Mouse (Mus musculus) thymus, postnatal 36 days (tissue): ENCODE data around the gene F7.
A peak's percentile ranks its signal among the peaks of the same experiment; 100 is the strongest.

ENCODE experiments used
- DNase-seq, 2 experiments: peaks; one replicate each; pipeline ENCODE4 v3.0.0; 2022; ENCODE audit warnings: mixed read lengths in 2 of 2

The F7 gene

DNA sequence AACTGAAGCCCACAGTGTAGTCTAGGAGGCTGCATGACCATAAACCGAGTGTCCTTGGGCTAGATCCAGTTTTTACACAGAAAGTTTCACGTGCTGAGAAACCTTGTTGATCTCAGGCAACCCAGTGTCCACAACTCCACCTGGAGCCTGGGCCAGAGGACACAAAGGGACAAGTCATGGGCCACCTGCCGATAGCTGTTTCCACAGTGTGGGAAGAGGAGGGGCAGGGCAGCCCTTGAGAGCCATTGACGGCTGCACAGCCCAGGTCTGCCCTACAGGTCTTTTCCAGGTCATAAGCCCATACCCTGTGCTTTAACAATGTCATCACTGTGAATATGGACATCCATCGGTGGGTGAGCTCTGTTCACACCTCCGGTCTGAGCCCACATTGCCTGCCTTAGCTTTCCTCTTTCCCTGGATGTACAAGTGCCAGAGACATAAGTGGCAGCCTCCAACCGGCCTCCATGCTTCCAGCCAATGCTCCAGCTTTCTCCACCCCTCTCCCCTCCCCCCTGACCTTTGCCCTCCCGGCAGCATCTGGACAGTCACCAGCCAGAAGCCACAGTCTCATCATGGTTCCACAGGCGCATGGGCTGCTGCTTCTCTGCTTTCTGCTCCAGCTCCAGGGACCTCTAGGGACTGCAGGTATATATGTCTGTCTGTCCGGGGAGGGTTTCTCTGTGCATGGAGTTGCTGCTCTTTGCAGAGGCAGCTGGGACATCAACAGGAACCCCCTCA, at the start of gene F7:
Gene F7, plus strand, starts transcription at position 548 of the 738 bp plus-strand sequence.
- DNase-seq = no peak

DNA sequence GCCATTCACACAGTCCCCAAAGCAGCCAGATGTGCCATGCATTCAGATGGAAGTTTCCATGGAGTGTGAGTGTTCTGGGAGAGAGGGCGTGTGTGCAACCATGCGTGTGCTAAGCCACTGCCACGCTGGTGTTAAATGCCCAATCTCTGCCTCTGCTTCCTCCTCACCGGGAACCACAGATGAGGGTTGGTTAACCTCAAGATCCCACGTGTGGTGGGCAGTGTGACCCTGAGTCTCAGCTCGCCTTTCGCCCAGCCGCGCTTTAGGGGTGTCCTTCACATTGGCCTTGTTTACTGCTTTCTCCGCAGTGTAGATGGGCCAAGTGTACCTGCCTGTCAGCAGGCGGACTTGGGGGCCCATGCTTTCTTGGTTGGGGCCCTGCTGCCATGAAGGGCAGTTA, 49.5 kb upstream of the F7 start:
- DNase-seq = no peak

DNA sequence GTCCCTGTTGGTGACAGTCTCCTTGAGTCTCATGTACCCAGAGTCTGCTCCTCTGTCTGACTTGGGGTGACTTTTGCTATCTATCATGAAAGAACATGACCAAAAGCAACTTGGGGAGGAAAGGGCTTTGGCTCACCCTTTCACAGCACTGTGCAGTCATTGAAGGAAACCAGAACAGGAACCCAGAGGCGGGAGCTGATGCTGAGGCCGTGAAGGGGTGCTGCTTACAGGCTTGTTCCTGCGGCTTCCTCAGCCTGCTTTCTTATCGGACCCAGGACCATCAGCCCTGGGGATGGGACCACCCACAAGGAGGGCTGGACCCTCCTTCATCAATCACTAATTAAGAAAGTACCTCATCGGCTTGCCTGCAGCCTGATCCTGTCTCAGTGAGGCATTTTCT, 49.1 kb upstream of the F7 start:
- DNase-seq = no peak

- no peak for DNase-seq
These were observed 48.5 kb upstream of the F7 start for GRCm38 (mm10) chr8:12977325-12977724.

DNA sequence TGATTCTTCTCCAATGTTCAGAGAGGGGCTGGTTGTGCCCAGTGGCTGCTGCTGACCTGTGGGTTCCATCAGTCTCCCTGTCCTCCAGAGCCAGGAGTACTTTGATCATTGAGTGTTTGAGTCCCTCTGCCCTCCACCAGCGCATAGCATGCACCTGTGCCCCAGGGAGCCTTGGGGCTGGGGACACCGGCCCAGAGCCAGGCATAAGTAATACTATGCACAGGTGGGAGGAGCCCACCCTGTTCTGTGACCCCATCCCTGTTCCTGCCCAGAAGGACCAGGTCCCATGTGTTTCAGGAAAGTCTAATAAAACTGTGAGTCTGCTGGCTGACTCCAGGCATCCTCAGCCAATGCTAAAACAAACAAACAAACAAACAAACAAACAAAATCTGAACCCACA, 47.5 kb upstream of the F7 start:
- DNase-seq = no peak

DNA sequence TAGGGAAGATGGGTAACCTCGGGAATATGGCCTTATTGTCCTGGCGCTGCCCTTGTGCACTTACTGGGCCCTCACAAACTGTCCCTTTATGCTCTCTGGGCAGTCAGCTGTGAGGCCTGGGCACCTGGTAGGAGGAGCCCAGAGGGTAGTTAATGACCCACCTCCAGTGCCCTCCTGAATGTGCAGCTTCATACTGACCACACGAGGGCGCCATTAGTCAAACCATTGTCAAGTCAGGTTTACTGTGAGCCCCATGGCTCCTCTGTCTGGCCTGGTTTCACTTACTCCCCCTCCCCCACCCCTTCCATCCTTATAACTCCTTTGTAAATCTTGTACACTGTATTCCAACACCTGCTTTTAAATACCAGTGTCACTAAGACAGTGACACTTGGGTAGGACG, 47.1 kb upstream of the F7 start:
- DNase-seq = peak; percentile 42 to 44

GRCm38 (mm10) chr8:12983681-12984467, 42.0 kb upstream of the F7 start:
- no peak for DNase-seq

GRCm38 (mm10) chr8:12984601-12985243, 41.1 kb upstream of the F7 start:
- no peak for DNase-seq

GRCm38 (mm10) chr8:12985259-12985658, 40.6 kb upstream of the F7 start:
- DNase-seq = no peak

- no peak for DNase-seq
These were observed 38.3 kb upstream of the F7 start for GRCm38 (mm10) chr8:12987571-12987970.

GRCm38 (mm10) chr8:12988722-12989430, 37.0 kb upstream of the F7 start:
- DNase-seq = no peak

- no peak for DNase-seq
These were observed 34.4 kb upstream of the F7 start for GRCm38 (mm10) chr8:12991411-12991810.

DNA sequence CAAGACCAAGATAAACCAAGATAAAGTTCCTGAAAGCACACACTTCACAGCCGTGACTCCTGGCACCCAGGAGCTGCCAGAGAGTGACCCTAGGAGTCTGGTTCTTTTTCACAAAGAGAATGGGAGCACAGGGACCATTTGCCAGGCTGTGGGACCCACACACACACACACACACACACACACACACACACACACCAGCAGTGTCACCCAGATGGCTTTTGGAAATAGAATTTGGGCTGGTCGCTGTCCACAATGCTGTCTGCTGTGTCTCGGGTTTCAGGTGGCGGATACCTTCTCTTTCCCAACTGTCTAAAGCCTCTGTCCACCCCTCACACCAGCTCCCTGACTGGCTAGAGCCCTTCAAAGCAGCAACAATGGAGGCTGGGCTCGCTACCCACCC, 31.4 kb upstream of the F7 start:
- DNase-seq = no peak

- DNase-seq = no peak
These were observed 30.4 kb upstream of the F7 start for GRCm38 (mm10) chr8:12995481-12995880.

GRCm38 (mm10) chr8:12996831-12997275, 29.0 kb upstream of the F7 start:
- no peak for DNase-seq

GRCm38 (mm10) chr8:12998331-12998730, 27.5 kb upstream of the F7 start:
- no peak for DNase-seq

GRCm38 (mm10) chr8:12999793-13000192, 26.0 kb upstream of the F7 start:
- DNase-seq = no peak

- no peak for DNase-seq
These were observed 18.4 kb upstream of the F7 start for GRCm38 (mm10) chr8:13007458-13007857.

GRCm38 (mm10) chr8:13010313-13010712, 15.5 kb upstream of the F7 start:
- DNase-seq = no peak

- no peak for DNase-seq
These were observed 6.3 kb upstream of the F7 start for GRCm38 (mm10) chr8:13019560-13019959.

DNA sequence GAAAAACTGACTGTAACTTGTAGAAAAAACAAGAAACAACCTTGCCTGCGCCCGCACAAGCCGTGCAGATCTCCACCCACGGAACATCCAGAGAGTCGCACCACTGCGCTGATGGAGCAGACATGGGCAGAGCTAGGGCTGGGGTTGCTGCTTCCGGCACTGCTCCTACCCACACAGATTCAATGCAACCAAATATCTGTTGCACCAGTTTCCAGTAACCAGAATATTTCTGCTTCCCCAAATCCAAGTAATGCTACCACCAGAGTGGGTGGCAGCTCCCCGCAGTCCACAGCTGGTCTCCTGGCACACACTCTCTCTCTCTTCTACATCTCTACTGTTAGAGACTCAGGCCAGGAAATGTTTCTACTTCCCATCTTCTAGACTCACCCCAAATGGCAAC, 4.0 kb upstream of the F7 start:
- DNase-seq = no peak

DNA sequence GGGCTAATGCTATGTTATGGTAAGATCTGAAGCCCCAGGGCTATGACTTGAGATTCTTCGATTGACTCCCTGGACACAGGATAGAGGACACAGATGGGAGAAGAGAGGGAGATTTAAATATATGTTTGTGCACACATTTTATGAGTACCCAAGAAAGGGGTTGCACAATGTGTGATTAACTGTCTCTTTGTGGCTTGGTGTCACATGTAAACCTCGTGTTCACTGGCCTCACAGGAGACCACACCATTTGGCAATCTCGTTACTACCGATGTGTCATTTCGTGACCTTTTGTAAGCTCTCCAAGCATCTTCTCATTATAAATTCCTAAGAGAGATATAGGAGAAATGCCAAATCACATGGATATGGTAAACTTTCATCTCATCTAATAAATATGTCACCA, 1.8 kb downstream of the F7 start:
- no peak for DNase-seq

- no peak for DNase-seq
These were observed 2.6 kb downstream of the F7 start for GRCm38 (mm10) chr8:13028482-13028881.
